8 mouse cellular contexts compared by ENCODE assay signal in the genomic region with DNA sequence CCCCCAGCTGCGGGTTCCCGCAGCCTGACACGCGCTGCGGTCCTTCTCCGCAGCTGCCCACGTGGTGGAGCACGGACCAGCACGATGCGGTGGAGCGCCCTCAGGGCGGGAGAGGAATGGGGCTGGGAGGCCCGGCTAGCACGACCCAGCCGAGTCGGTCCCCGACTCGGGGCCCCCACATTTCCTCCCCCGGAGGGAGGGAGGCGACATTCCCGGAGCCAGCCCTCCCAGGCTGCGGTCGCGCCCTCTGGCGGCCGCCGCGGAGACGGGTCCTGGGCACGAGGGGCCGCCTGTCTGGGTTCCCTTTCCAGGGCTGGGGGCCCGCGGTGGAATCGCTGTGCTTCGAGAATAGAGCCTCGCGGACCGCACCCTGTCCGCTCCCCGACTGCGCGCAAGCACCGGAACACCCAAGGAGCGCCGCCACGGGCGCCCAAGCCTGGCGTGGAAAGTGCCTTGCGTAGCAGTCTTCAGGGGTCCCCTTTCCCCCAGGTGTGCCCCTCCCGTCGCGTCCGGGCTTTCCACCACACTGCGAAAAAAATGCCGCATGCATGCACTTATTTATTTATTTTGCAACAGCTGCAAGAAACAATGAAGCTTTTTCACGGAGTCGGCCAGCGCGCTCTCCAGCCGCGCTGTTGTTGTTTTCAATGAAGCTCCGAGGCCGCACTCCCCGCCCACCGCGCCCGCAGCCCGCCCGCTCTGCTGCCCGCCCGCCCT. TPM values are rescaled to one million over a fixed set of nuclear protein-coding genes. Genes with fewer than 3 reads are reported as not detected.
DNase-seq lines count a peak whose midpoint lies in the region; ATAC-seq and TF ChIP-seq lines count a peak whose summit lies in the region.

No protein-coding gene starts in this region.

- H3K4me1 ChIP-seq in ES-Bruce4 (ENCODE audit: control insufficient read depth, insufficient read depth, low read length): peaks cover 2% of the 10 kb centered on the region
- H3K4me1 ChIP-seq in forebrain, embryonic 13.5 days: peaks cover 25% of the 10 kb centered on the region
- H3K4me1 ChIP-seq in heart, postnatal 0 days (ENCODE audit: control insufficient read depth, insufficient read depth): peaks cover 9% of the 10 kb centered on the region
- H3K4me1 ChIP-seq in liver, embryonic 15.5 days (replicated peaks): peaks cover 49% of the 10 kb centered on the region
- peaks cover 7% of the 10 kb centered on the region for H3K4me1 ChIP-seq in neural tube, embryonic 11.5 days (ENCODE audit: control insufficient read depth, insufficient read depth, low read length)
- peaks cover 19% of the 10 kb centered on the region for H3K4me1 ChIP-seq in stomach, embryonic 16.5 days (ENCODE audit: control insufficient read depth, insufficient read depth, low read length)

- WGBS in forebrain, embryonic 13.5 days: under 1% methylated on average over 62 of the region's 71 CpGs
- under 1% methylated on average over 55 of the region's 71 CpGs for WGBS in heart, postnatal 0 days
- WGBS in liver, embryonic 15.5 days (ENCODE audit: insufficient replicate concordance): under 1% methylated on average over 63 of the region's 71 CpGs
- under 1% methylated on average over 60 of the region's 71 CpGs for WGBS in neural tube, embryonic 11.5 days
- WGBS in stomach, embryonic 16.5 days: under 1% methylated on average over 71 of the region's 71 CpGs

- H3K27ac ChIP-seq in ES-Bruce4 (ENCODE audit: insufficient read depth, low read length): peak overlapping the region; percentile 64
- H3K27ac ChIP-seq in forebrain, embryonic 13.5 days: peak overlapping the region; percentile 100
- H3K27ac ChIP-seq in heart, postnatal 0 days (ENCODE audit: low read depth): peak overlapping the region; percentile 100
- peak overlapping the region; percentile 93 for H3K27ac ChIP-seq in liver, embryonic 15.5 days (replicated peaks)
- peak overlapping the region; percentile 100 for H3K27ac ChIP-seq in neural tube, embryonic 11.5 days (ENCODE audit: low read depth, low read length)
- peak overlapping the region; percentile 100 for H3K27ac ChIP-seq in stomach, embryonic 16.5 days (ENCODE audit: low read length)

- no peaks in the 10 kb centered on the region for H3K36me3 ChIP-seq in ES-Bruce4 (ENCODE audit: control insufficient read depth, insufficient read depth, low read length, poor library complexity, severe bottlenecking)
- no peaks in the 10 kb centered on the region for H3K36me3 ChIP-seq in forebrain, embryonic 13.5 days (ENCODE audit: poor library complexity, severe bottlenecking)
- H3K36me3 ChIP-seq in heart, postnatal 0 days (replicated peaks; ENCODE audit: control insufficient read depth, insufficient read depth, low read length): no peaks in the 10 kb centered on the region
- no peaks in the 10 kb centered on the region for H3K36me3 ChIP-seq in liver, embryonic 15.5 days (replicated peaks)
- no peaks in the 10 kb centered on the region for H3K36me3 ChIP-seq in neural tube, embryonic 11.5 days (ENCODE audit: control insufficient read depth, insufficient read depth, low read length)
- H3K36me3 ChIP-seq in stomach, embryonic 16.5 days (ENCODE audit: control insufficient read depth, insufficient read depth, low read length): no peaks in the 10 kb centered on the region

- no peak for TF ChIP-seq POLR2A in ES-Bruce4 (IDR thresholded peaks at IDR 0.05; ENCODE audit: insufficient read depth, low read length)

- H3K4me3 ChIP-seq in ES-Bruce4 (ENCODE audit: low read depth, low read length): peak overlapping the region; percentile 89
- peak overlapping the region; percentile 88 for H3K4me3 ChIP-seq in forebrain, embryonic 13.5 days
- peak overlapping the region; percentile 99 for H3K4me3 ChIP-seq in heart, postnatal 0 days (ENCODE audit: low read depth, low read length)
- peak overlapping the region; percentile 90 for H3K4me3 ChIP-seq in liver, embryonic 15.5 days (replicated peaks)
- peak overlapping the region; percentile 88 for H3K4me3 ChIP-seq in neural tube, embryonic 11.5 days (ENCODE audit: low read depth, low read length)
- peak overlapping the region; percentile 90 for H3K4me3 ChIP-seq in stomach, embryonic 16.5 days (replicated peaks; ENCODE audit: low read length)

- H3K27me3 ChIP-seq in ES-Bruce4 (ENCODE audit: control insufficient read depth, insufficient read depth, low read length, poor library complexity, severe bottlenecking): no peaks in the 10 kb centered on the region; the same call in none of the 2 replicates
- H3K27me3 ChIP-seq in forebrain, embryonic 13.5 days: peaks cover 7% of the 10 kb centered on the region
- H3K27me3 ChIP-seq in heart, postnatal 0 days (ENCODE audit: control insufficient read depth, insufficient read depth, low read length): no peaks in the 10 kb centered on the region; the same call in 1 of the 2 replicates
- H3K27me3 ChIP-seq in liver, embryonic 15.5 days: peaks cover 71% of the 10 kb centered on the region
- H3K27me3 ChIP-seq in neural tube, embryonic 11.5 days (ENCODE audit: control insufficient read depth, insufficient read depth, low read length): no peaks in the 10 kb centered on the region
- H3K27me3 ChIP-seq in stomach, embryonic 16.5 days (ENCODE audit: control insufficient read depth, insufficient read depth, low read length): no peaks in the 10 kb centered on the region

- no peak for TF ChIP-seq EP300 in ES-Bruce4 (IDR thresholded peaks at IDR 0.05; ENCODE audit: insufficient read depth, low read depth, low read length)
- TF ChIP-seq EP300 in heart, postnatal 0 days (IDR thresholded peaks at IDR 0.05; ENCODE audit: low read depth): peak; percentile 66; the same call in 1 of the 2 replicates

- peak; percentile 57 for ATAC-seq in cerebellum, adult (ENCODE audit: insufficient number of reproducible peaks, low FRiP score, low TSS enrichment)
- peak; percentile 74 for ATAC-seq in forebrain, embryonic 13.5 days
- ATAC-seq in heart, postnatal 0 days (ENCODE audit: insufficient read depth, low read depth): peak; percentile 75
- ATAC-seq in liver, embryonic 15.5 days (ENCODE audit: insufficient read depth): peak; percentile 81
- ATAC-seq in neural tube, embryonic 11.5 days (ENCODE audit: insufficient read depth, low FRiP score, low TSS enrichment): peak; percentile 79
- peak; percentile 77 for ATAC-seq in stomach, embryonic 16.5 days (ENCODE audit: insufficient read depth, low FRiP score)

- H3K9me3 ChIP-seq in ES-Bruce4 (replicated peaks; ENCODE audit: control insufficient read depth, insufficient read depth, low read length, poor library complexity, severe bottlenecking): no peaks in the 10 kb centered on the region
- H3K9me3 ChIP-seq in forebrain, embryonic 13.5 days (replicated peaks): no peaks in the 10 kb centered on the region
- H3K9me3 ChIP-seq in heart, postnatal 0 days (replicated peaks; ENCODE audit: control insufficient read depth, low read length): no peaks in the 10 kb centered on the region
- H3K9me3 ChIP-seq in liver, embryonic 15.5 days (replicated peaks): no peaks in the 10 kb centered on the region
- H3K9me3 ChIP-seq in neural tube, embryonic 11.5 days (ENCODE audit: control insufficient read depth, low read length): no peaks in the 10 kb centered on the region
- H3K9me3 ChIP-seq in stomach, embryonic 16.5 days (replicated peaks; ENCODE audit: control insufficient read depth, low read length): no peaks in the 10 kb centered on the region

- peak; percentile 42 for TF ChIP-seq CTCF in ES-Bruce4 (IDR thresholded peaks at IDR 0.05; ENCODE audit: low read depth, low read length)
- TF ChIP-seq CTCF in heart, postnatal 0 days (IDR thresholded peaks at IDR 0.05; ENCODE audit: low read depth): peak; percentile 80

- H3K4me2 ChIP-seq in forebrain, embryonic 13.5 days: peak overlapping the region; percentile 96
- peak overlapping the region; percentile 78 for H3K4me2 ChIP-seq in heart, postnatal 0 days (ENCODE audit: low read depth, low read length)
- H3K4me2 ChIP-seq in liver, embryonic 15.5 days: peak overlapping the region; percentile 96
- H3K4me2 ChIP-seq in neural tube, embryonic 11.5 days (ENCODE audit: low read depth): peak overlapping the region; percentile 80
- H3K4me2 ChIP-seq in stomach, embryonic 16.5 days (ENCODE audit: low read depth, low read length): peak overlapping the region; percentile 98

- DNase-seq in heart, postnatal 0 days (ENCODE audit: low spot score): peak; percentile 84
- DNase-seq in kidney, postnatal 36 days: peak; percentile 72 to 86
- peak; percentile 94 for DNase-seq in neural tube, embryonic 11.5 days (ENCODE audit: low spot score)

- H3K9ac ChIP-seq in ES-Bruce4 (ENCODE audit: low read depth, poor library complexity, severe bottlenecking): peak overlapping the region; percentile 98
- peak overlapping the region; percentile 96 for H3K9ac ChIP-seq in forebrain, embryonic 13.5 days
- H3K9ac ChIP-seq in heart, postnatal 0 days (replicated peaks; ENCODE audit: low read depth, low read length): peak overlapping the region; percentile 99
- H3K9ac ChIP-seq in liver, embryonic 15.5 days: peak overlapping the region; percentile 92
- peak overlapping the region; percentile 98 for H3K9ac ChIP-seq in neural tube, embryonic 11.5 days (ENCODE audit: low read length)
- peak overlapping the region; percentile 95 for H3K9ac ChIP-seq in stomach, embryonic 16.5 days (ENCODE audit: low read length)

RNA-seq across cellular contexts. Expression of a gene that starts 1.7 kb away (rescaled TPM):
- 58.4 and 62.0 TPM in 2 replicates for polyA plus RNA-seq in ES-Bruce4 (2011; ENCODE audit: insufficient read depth, insufficient read length, low read depth, missing spikeins)
- polyA plus RNA-seq in forebrain, embryonic 13.5 days (2015; fragmentation: Nextera tagmentation; extraction: Ambion mirVana): 24.8 and 25.2 TPM in 2 replicates
- 41.3 and 41.8 TPM in 2 replicates for total RNA-seq in heart, postnatal 0 days (2014; rRNA removed; ENCODE audit: low replicate concordance)
- polyA plus RNA-seq in heart, postnatal 0 days (2015; fragmentation: Nextera tagmentation; extraction: Ambion mirVana): 8.8 and 9.9 TPM in 2 replicates
- 2.6 and 3.7 TPM in 2 replicates for polyA plus RNA-seq in liver, embryonic 15.5 days (2015; fragmentation: Nextera tagmentation; extraction: Ambion mirVana)
- 17.2 and 18.4 TPM in 2 replicates for polyA plus RNA-seq in neural tube, embryonic 11.5 days (2014; fragmentation: Nextera tagmentation; extraction: Ambion mirVana)
- polyA plus RNA-seq in stomach, embryonic 16.5 days (2015; fragmentation: Nextera tagmentation; extraction: Ambion mirVana): 15.0 and 15.4 TPM in 2 replicates

Comparison
In these comparisons a context has a peak if more than half of its experiments do, and no peak if none do; other contexts are left out.
1. Peak in every context shown above with its lines: DNase-seq, ATAC-seq, H3K4me3 ChIP-seq and H3K27ac ChIP-seq.